Mouse (Mus musculus) hindbrain, embryonic 14.5 days (tissue): ENCODE measurements around the gene Utp11. TPM values are rescaled to one million over a fixed set of nuclear protein-coding genes. Genes with fewer than 3 reads are reported as not detected.

ENCODE experiments used
- ATAC-seq: fragments of 200-750 bp; cut with Nextera tagmentation; 2 replicates; pipeline ENCODE4 v1.8.0; 2017; ENCODE audit warnings: moderate number of reproducible peaks, mild to moderate bottlenecking, moderate TSS enrichment, moderate library complexity; ENCODE audit not compliant: low FRiP score
- DNase-seq: peaks from one replicate; pipeline ENCODE4 v3.0.0-alpha.2; 2015; ENCODE audit warnings: low spot score
- H3K27ac ChIP-seq: fragments of 300-500 bp; sonication (generic); 2 replicates; pipeline ENCODE4 v1.5.1; 2014; ENCODE audit warnings: mild to moderate bottlenecking, moderate library complexity
- H3K27me3 ChIP-seq: fragments of 300-500 bp; sonication (generic); 2 replicates; pipeline ENCODE4 v1.6.1; 2014; ENCODE audit warnings: mild to moderate bottlenecking, low read length, mixed read lengths; ENCODE audit not compliant: control insufficient read depth, insufficient read depth
- H3K36me3 ChIP-seq: fragments of 300-500 bp; sonication (generic); replicated peaks from 2 replicates; pipeline ENCODE4 v1.6.1; 2014; ENCODE audit not compliant: control insufficient read depth, insufficient read depth
- H3K4me1 ChIP-seq: fragments of 300-500 bp; sonication (generic); replicated peaks from 2 replicates; pipeline ENCODE4 v1.6.1; 2014; ENCODE audit warnings: antibody characterized with exemption, low read length, mixed read lengths; ENCODE audit not compliant: control insufficient read depth, insufficient read depth
- H3K4me2 ChIP-seq: fragments of 300-500 bp; sonication (generic); replicated peaks from 2 replicates; pipeline ENCODE4 v1.6.1; 2014; ENCODE audit warnings: mild to moderate bottlenecking, moderate library complexity
- H3K4me3 ChIP-seq: fragments of 300-500 bp; sonication (generic); replicated peaks from 2 replicates; pipeline ENCODE4 v1.5.1; 2014; ENCODE audit warnings: mild to moderate bottlenecking, low read length
- H3K9ac ChIP-seq: fragments of 300-500 bp; sonication (generic); 2 replicates; pipeline ENCODE4 v1.6.1; 2014
- H3K9me3 ChIP-seq: fragments of 300-500 bp; sonication (generic); 2 replicates; pipeline ENCODE4 v1.6.1; 2016; ENCODE audit warnings: low read length; ENCODE audit not compliant: control insufficient read depth
- WGBS: fragments of 180-500 bp; shearing (Covaris S2); extraction: QIAGEN DNeasy Blood & Tissue Kit; methylation state at CpG from one replicate; pipeline ENCODE4 v1.1.7; 2014; 5-methylcytosine and 5-hydroxymethylcytosine counted together
- microRNA counts: library from miRNA; unstranded; fragments of <30 nt; microRNA quantifications from one replicate; lab custom pipeline; 2016
- microRNA-seq: library from miRNA; unstranded; fragments of <30 nt; microRNA quantifications from one replicate; pipeline ENCODE4, GENCODE M21; 2016
- polyA plus RNA-seq: library from polyadenylated mRNA; unstranded; fragments of >200 nt; fragmentation: Nextera tagmentation; extraction: Ambion mirVana; gene quantifications from 2 replicates; pipeline ENCODE4 v1.2.1, GENCODE M21; 2014

The Utp11 gene
- polyA plus RNA-seq, 1 experiment from 2014 or later: 33.5 TPM

GRCm38 (mm10) chr4:124632856-124633255 is 60.5 kb downstream of the Utp11 start:
- WGBS: 54% methylated on average over 10 of the region's 10 CpGs
- ATAC-seq (no peak), DNase-seq (no peak)
- Histone ChIP-seq H3K4me3 (no peak overlapping the region), H3K36me3 (no peaks in the 10 kb centered on the region), H3K4me1 (0 out of 2 replicates have a peak, but pooled peaks cover 5% of the 10 kb centered on the region), H3K27me3 (peaks cover 3% of the 10 kb centered on the region; the same call in 1 of the 2 replicates), H3K27ac (no peak overlapping the region), H3K4me2 (no peak overlapping the region), H3K9ac (no peak overlapping the region), H3K9me3 (no peaks in the 10 kb centered on the region)

DNA sequence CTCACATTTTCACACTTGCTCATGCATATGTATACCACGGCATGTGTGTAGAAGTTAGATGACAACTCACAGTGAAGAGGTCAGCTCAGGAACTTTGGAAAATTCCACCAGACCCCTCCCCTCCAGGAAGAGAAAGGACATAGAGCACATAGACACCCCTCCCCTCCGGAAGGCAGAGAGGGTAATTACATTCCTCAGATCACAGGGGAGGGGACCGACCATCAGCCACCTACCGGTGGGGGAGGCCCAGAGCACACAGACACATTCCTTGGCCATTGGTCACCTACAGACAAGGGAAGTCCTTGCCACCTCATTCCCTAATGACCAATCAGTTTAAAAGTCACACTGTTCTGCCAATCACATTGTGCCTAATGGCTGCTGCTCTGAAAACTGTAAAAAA is 61.9 kb downstream of the Utp11 start:
- WGBS: 45% methylated on average over 4 of the region's 4 CpGs
- no peak for ATAC-seq
- H3K4me3 ChIP-seq: no peak overlapping the region

More for the DNA sequence above, 61.9 kb downstream of the Utp11 start:
- no peaks in the 10 kb centered on the region for H3K9me3 ChIP-seq
- no peak overlapping the region for H3K27ac ChIP-seq
- no peak overlapping the region for H3K9ac ChIP-seq
- peaks cover 5% of the 10 kb centered on the region; the same call in 1 of the 2 replicates for H3K4me1 ChIP-seq
- H3K36me3 ChIP-seq: no peaks in the 10 kb centered on the region
- H3K27me3 ChIP-seq: no peaks in the 10 kb centered on the region; the same call in 1 of the 2 replicates
- H3K4me2 ChIP-seq: no peak overlapping the region
- no peak for DNase-seq

MicroRNAs within 50 kb of the gene (microRNA counts, 519-probe panel; counts per million panel counts)
- not detected for microRNA mmu-miR-697 (lab: Ali Mortazavi, UCI)

Small RNAs within 50 kb of the gene (microRNA-seq; reads per million reads assigned to microRNA genes)
- not detected for gene Gm24721
- gene Mir697: not detected

Other genes with a start within 250 kb of the Utp11 start
- not detected in 2 replicates for gene 3100002H09Rik, start 82.8 kb downstream of the Utp11 start, polyA plus RNA-seq
- 9.6 and 11.2 TPM in 2 replicates for gene Pou3f1, start 36.8 kb downstream of the Utp11 start, polyA plus RNA-seq
- gene Fhl3, start 7.1 kb upstream of the Utp11 start, polyA plus RNA-seq: 1.8 and 2.2 TPM in 2 replicates
- 88.9 and 89.3 TPM in 2 replicates for gene Sf3a3, start 21.2 kb upstream of the Utp11 start, polyA plus RNA-seq
- gene Inpp5b, start 48.2 kb upstream of the Utp11 start, polyA plus RNA-seq: 21.0 and 21.1 TPM in 2 replicates
- gene Mtf1, start 108.5 kb upstream of the Utp11 start, polyA plus RNA-seq: 10.6 and 13.2 TPM in 2 replicates
- gene Yrdc, start 157.1 kb upstream of the Utp11 start, polyA plus RNA-seq: 54.2 and 55.1 TPM in 2 replicates
- gene 1110065P20Rik, start 157.6 kb upstream of the Utp11 start, polyA plus RNA-seq: 93.5 and 102 TPM in 2 replicates
- gene Maneal, start 168.6 kb upstream of the Utp11 start, polyA plus RNA-seq: 16.9 and 17.6 TPM in 2 replicates
- 8.4 and 8.7 TPM in 2 replicates for gene Epha10, start 187.3 kb upstream of the Utp11 start, polyA plus RNA-seq
- gene 9930104L06Rik, start 243.4 kb upstream of the Utp11 start, polyA plus RNA-seq: 4.1 and 5.2 TPM in 2 replicates
- gene Cdca8, start 245.7 kb upstream of the Utp11 start, polyA plus RNA-seq: 19.0 and 28.7 TPM in 2 replicates